Mouse (Mus musculus) bone marrow macrophage, adult 2 months (primary cell): ENCODE data around the gene Tap1.

Experiments used
- CTCF ChIP-seq: IDR thresholded peaks from 2 replicates; pipeline ENCODE4 v1.5.1; 2012; ENCODE audit warnings: low read depth, mild to moderate bottlenecking, low read length, moderate library complexity
- POLR2A ChIP-seq: IDR thresholded peaks from 2 replicates; pipeline ENCODE4 v1.6.1; 2012; ENCODE audit warnings: mild to moderate bottlenecking, low read depth, low read length, borderline replicate concordance

GRCm38 (mm10) chr17:34200772-34201505 lies 13.6 kb downstream of the Tap1 start:
- no peak for TF ChIP-seq CTCF
- no peak for TF ChIP-seq POLR2A
